Comparison of ENCODE assay signal across 25 mouse cellular contexts in genomic region chr17:12115086-12115485, GRCm38 (mm10). TPM values are rescaled to one million over a fixed set of nuclear protein-coding genes. Genes with fewer than 3 reads are reported as not detected.
DNase-seq lines count a peak whose midpoint lies in the region; ATAC-seq and TF ChIP-seq lines count a peak whose summit lies in the region.
"Had no signal": no experiment of that assay in that cellular context is flagged by ENCODE, and none has a peak within 500 bp of the region (broad histone marks: within the 10 kb centered on the region; RNA-seq: fewer than 3 reads in every experiment).

No protein-coding gene starts in this region.

- H3K36me3 ChIP-seq in ES-E14 (ENCODE audit: control insufficient read depth, insufficient read depth, low read length, poor library complexity, severe bottlenecking), result no peaks in the 10 kb centered on the region
- H3K36me3 ChIP-seq in liver, embryonic 11.5 days (ENCODE audit: control insufficient read depth, insufficient read depth, low read length), result no peaks in the 10 kb centered on the region
- H3K36me3 ChIP-seq: embryonic facial prominence, embryonic 13.5 days; embryonic facial prominence, embryonic 15.5 days; forebrain, embryonic 10.5 days; forebrain, embryonic 12.5 days; G1E had no signal

- no peak overlapping the region for H3K27ac ChIP-seq in ES-E14 (ENCODE audit: insufficient read depth, low read depth, low read length, poor library complexity, severe bottlenecking)
- no peak overlapping the region for H3K27ac ChIP-seq in liver, embryonic 11.5 days (ENCODE audit: low read depth, low read length)
- H3K27ac ChIP-seq: embryonic facial prominence, embryonic 13.5 days; embryonic facial prominence, embryonic 15.5 days; forebrain, embryonic 10.5 days; forebrain, embryonic 12.5 days had no signal

- DNase-seq in CD4-positive, CD25-positive, alpha-beta regulatory T cell, adult 2 months (ENCODE audit: low read depth, low spot score), result peak; percentile 3
- peak; percentile 31 for DNase-seq in ES-E14 (ENCODE audit: low read depth, low spot score)
- peak; percentile 80 for DNase-seq in ZHBTc4 (ENCODE audit: low read depth, low spot score)
- no peak for DNase-seq in adrenal gland, postnatal 36 days
- no peak for DNase-seq in liver, embryonic 11.5 days (ENCODE audit: low spot score)
- DNase-seq: adrenal gland, adult 8-10 months; adrenal gland, postnatal 14 days; cerebellum, adult 11 months; cerebellum, adult 18-20 months; cerebellum, adult 8-10 months; cerebellum, adult 9-11 months; cerebellum, postnatal 14 days; cerebellum, postnatal 36 days; embryo, embryonic 11 days had no signal

- no peak overlapping the region for H3K4me3 ChIP-seq in ES-E14 (ENCODE audit: insufficient read depth in 1 of 2, low read depth in 1 of 2, low read length in 2 of 2, poor library complexity in 1 of 2, severe bottlenecking in 1 of 2)
- H3K4me3 ChIP-seq in liver, embryonic 11.5 days (ENCODE audit: low read depth, low read length), result no peak overlapping the region
- H3K4me3 ChIP-seq: embryonic facial prominence, embryonic 13.5 days; embryonic facial prominence, embryonic 15.5 days; erythroblast, embryonic 14.5 days; forebrain, embryonic 10.5 days; forebrain, embryonic 12.5 days had no signal

- 85% methylated on average over 2 of the region's 2 CpGs for WGBS in liver, embryonic 11.5 days

- no peaks in the 10 kb centered on the region for H3K9me3 ChIP-seq in ES-E14 (ENCODE audit: control insufficient read depth, insufficient read depth, low read depth, low read length)
- no peaks in the 10 kb centered on the region for H3K9me3 ChIP-seq in liver, embryonic 11.5 days (ENCODE audit: control insufficient read depth, low read length)
- H3K9me3 ChIP-seq: embryonic facial prominence, embryonic 13.5 days; embryonic facial prominence, embryonic 15.5 days; forebrain, embryonic 10.5 days; forebrain, embryonic 12.5 days had no signal

- H3K9ac ChIP-seq in ES-E14 (ENCODE audit: insufficient read depth, low read depth, low read length, poor library complexity, severe bottlenecking), result no peak overlapping the region
- no peak overlapping the region for H3K9ac ChIP-seq in liver, embryonic 11.5 days (ENCODE audit: low read depth, low read length)
- H3K9ac ChIP-seq: embryonic facial prominence, embryonic 13.5 days; embryonic facial prominence, embryonic 15.5 days; forebrain, embryonic 12.5 days had no signal

- H3K4me1 ChIP-seq in ES-E14 (ENCODE audit: control insufficient read depth in 2 of 2, insufficient read depth in 2 of 2, low read length in 2 of 2, poor library complexity in 1 of 2), result peaks cover 1 to 8% of the 10 kb centered on the region in 2 experiments; a peak in 2 of 4 replicates
- H3K4me1 ChIP-seq in liver, embryonic 11.5 days (replicated peaks; ENCODE audit: control insufficient read depth, insufficient read depth, low read length), result 0 out of 2 replicates have a peak, but pooled peaks cover 5% of the 10 kb centered on the region

- no peak for ATAC-seq in CD4-positive, CD25-positive, alpha-beta regulatory T cell, adult 4 months
- no peak for ATAC-seq in liver, embryonic 11.5 days (replicated peaks; ENCODE audit: low FRiP score)
- ATAC-seq: activated CD4-positive, CD25-positive, alpha-beta regulatory T cell, adult 4 months; forebrain, embryonic 14.5 days; forebrain, embryonic 16.5 days; Patski had no signal

- in situ Hi-C loops in ES-E14 (cut with MboI; ENCODE audit: low sequenced_read_pairs in 2 of 2, unreplicated experiment in 2 of 2), result no loop called here

- H3K4me2 ChIP-seq in liver, embryonic 11.5 days, result no peak overlapping the region
- H3K4me2 ChIP-seq: embryonic facial prominence, embryonic 13.5 days; embryonic facial prominence, embryonic 15.5 days; forebrain, embryonic 12.5 days had no signal

- H3K27me3 ChIP-seq in liver, embryonic 11.5 days (replicated peaks; ENCODE audit: control insufficient read depth, insufficient read depth, low read length), result no peaks in the 10 kb centered on the region
- H3K27me3 ChIP-seq: embryonic facial prominence, embryonic 13.5 days; embryonic facial prominence, embryonic 15.5 days; forebrain, embryonic 12.5 days; Patski had no signal

TF ChIP-seq in ES-E14, 5 proteins besides CTCF, POLR2A, EP300 and RAD21:
- no peak for TF ChIP-seq ZC3H11A (IDR thresholded peaks at IDR 0.05; ENCODE audit: borderline replicate concordance, low read depth, low read length)
- TF ChIP-seq MAFK (IDR thresholded peaks at IDR 0.05; ENCODE audit: insufficient read depth, low read depth, low read length), result no peak

RNA-seq across cellular contexts. Expression of gene Agpat4, which starts 3.4 kb away (rescaled TPM):
- polyA plus RNA-seq in CD4-positive, CD25-positive, alpha-beta regulatory T cell, adult 4 months (2017; shearing (Covaris generic)), result 10 to 100 TPM; 15.8 to 18.2 TPM
- total RNA-seq in ES-E14 (2012; rRNA removed), result 45.7 and 92.8 TPM in 2 replicates
- total RNA-seq in adrenal gland, postnatal 36 days (2021), result 10 to 100 TPM; 40.7 to 66.7 TPM
- polyA plus RNA-seq in liver, embryonic 11.5 days (2014; fragmentation: Nextera tagmentation; extraction: Ambion mirVana), result 28.6 and 30.4 TPM in 2 replicates

Comparison
In these comparisons a context has a peak if more than half of its experiments do, and no peak if none do; other contexts are left out.
1. DNase-seq: peak in CD4-positive, CD25-positive, alpha-beta regulatory T cell, adult 2 months (single experiment), ES-E14 (single experiment) and ZHBTc4 (single experiment); none in adrenal gland, postnatal 36 days (0 of 2) and liver, embryonic 11.5 days (single experiment).